Mouse (Mus musculus): ENCODE data around the gene Ppp1r18. TPM values are rescaled to one million over a fixed set of nuclear protein-coding genes. Genes with fewer than 3 reads are reported as not detected.
A peak's percentile ranks its signal among the peaks of the same experiment; 100 is the strongest.

Gene Ppp1r18
- polyA plus RNA-seq, 1 experiment, result 48.9 TPM

GRCm38 (mm10) chr17:35861198-35861857, 4.1 kb upstream of the Ppp1r18 start, which contains the start of gene Nrm:
Gene Nrm, plus strand, starts transcription at chr17:35861318.
- DNase-seq (ENCODE audit: low read depth), result peak; percentile 97
- TF ChIP-seq POLR2A (IDR thresholded peaks at IDR 0.05; ENCODE audit: borderline replicate concordance, extremely low read depth, insufficient read depth, insufficient read length, poor library complexity, severe bottlenecking) (peak; percentile 60; the same call in 1 of the 2 replicates), CTCF (IDR thresholded peaks at IDR 0.05; ENCODE audit: borderline replicate concordance, extremely low read depth, insufficient read depth, insufficient read length) (0 out of 2 replicates have a peak, but pooled peaks have one; percentile 19)

DNA sequence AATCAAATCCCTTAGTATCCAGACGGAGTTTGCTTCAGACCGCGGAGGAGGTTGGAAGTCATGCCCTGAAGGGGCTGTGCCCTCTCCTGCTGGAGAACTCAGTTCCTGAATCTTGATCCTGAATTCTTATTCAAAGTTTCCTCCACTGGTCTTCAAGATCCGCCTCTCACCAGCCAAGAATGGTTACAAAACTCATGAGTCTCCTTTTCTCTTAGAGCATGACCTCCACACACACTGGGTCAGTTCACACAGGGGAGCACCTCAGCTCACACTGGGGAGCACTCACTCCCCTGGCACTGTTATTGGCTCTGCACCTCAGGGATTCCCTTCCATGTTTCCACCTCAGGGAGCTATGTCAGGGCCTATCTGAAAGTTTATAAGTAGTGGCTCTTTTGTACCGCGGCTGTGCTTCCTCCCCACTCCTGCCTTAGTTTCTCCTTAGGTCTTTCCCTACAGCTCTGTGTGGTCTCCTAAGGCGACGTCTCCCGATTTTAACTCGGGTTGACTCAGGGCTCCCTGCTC, 500 bp upstream of the Ppp1r18 start:
- DNase-seq (ENCODE audit: low read depth), result no peak
- TF ChIP-seq CTCF (IDR thresholded peaks at IDR 0.05; ENCODE audit: borderline replicate concordance, extremely low read depth, insufficient read depth, insufficient read length) (no peak), POLR2A (IDR thresholded peaks at IDR 0.05; ENCODE audit: borderline replicate concordance, extremely low read depth, insufficient read depth, insufficient read length, poor library complexity, severe bottlenecking) (no peak)

DNA sequence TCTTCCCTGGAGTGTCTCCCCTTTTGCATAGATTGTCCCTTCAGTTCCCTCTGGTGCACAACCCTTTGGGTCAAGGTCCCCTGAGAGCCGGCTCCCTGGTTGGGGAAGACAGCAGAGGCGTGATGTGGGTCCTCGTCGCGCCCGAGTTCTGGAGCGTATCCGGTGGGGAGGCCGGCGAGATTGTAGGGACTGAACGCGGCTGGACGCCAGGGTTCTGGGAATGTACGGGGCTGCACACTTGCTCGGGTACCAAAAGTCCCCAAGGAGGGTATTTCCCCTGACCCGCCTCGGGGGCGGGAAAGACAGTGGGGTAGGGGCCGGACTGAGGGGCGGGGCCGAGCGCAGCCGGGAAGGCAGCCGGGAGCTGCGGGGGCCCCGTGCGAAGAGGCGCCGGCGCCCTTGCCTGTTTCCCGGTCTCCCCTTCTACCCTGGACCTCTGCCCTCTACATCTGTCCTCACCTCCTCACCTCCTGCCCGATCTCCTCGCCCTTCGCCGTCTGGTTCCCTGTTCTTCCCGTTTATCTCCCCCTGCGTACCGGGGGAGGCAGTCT, 963 bp downstream of the Ppp1r18 start:
- TF ChIP-seq CTCF (IDR thresholded peaks at IDR 0.05; ENCODE audit: borderline replicate concordance, extremely low read depth, insufficient read depth, insufficient read length) (no peak), POLR2A (IDR thresholded peaks at IDR 0.05; ENCODE audit: borderline replicate concordance, extremely low read depth, insufficient read depth, insufficient read length, poor library complexity, severe bottlenecking) (0 out of 2 replicates have a peak, but pooled peaks have one; percentile 36)
- peak; percentile 74 for DNase-seq (ENCODE audit: low read depth)

DNA sequence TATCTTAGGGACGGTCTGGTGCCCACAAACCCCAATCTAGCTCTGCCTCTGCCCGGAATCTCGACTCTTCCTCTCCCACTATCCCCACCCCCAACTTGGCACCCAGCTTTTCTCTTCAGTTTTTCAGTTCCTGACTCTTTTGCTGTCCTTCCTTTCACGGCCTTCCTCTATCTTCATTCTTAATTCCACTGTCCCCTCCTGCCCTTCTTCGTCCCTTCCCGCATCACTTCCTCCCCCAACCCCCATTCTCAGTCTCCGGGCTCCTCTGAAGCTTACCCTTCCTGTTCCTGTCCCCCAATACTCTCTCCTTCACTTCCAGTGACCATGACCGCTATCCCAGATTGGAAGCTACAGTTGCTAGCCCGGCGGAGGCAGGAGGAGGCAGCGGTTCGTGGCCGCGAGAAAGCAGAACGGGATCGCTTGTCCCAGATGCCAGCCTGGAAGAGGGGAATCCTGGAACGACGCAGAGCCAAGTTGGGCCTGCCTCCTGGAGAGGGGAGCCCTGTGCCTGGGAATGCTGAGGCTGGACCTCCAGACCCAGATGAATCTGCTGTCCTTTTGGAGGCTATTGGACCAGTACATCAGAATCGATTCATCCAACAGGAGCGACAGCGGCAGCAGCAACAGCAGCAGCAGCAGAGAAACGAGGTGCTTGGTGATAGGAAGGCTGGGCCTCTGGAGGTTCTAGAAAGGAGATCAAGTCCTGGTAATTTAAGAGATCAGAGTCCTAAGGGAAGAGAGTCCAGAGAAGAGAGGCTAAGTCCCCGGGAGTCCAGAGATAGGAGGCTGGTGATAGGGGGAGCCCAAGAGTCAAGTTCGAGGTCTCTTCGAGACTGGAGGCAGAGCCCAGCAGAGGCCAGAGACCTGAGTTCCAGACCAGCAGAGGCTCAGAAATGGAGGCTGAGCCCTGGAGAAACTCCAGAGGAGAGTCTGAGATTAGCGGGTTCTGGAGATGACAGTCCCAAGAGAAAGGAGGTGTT, 1.8 kb downstream of the Ppp1r18 start:
- DNase-seq (ENCODE audit: low read depth), result peak; percentile 37
- TF ChIP-seq POLR2A (IDR thresholded peaks at IDR 0.05; ENCODE audit: borderline replicate concordance, extremely low read depth, insufficient read depth, insufficient read length, poor library complexity, severe bottlenecking) (no peak), CTCF (IDR thresholded peaks at IDR 0.05; ENCODE audit: borderline replicate concordance, extremely low read depth, insufficient read depth, insufficient read length) (0 out of 2 replicates have a peak, but pooled peaks have one; percentile 0)

DNA sequence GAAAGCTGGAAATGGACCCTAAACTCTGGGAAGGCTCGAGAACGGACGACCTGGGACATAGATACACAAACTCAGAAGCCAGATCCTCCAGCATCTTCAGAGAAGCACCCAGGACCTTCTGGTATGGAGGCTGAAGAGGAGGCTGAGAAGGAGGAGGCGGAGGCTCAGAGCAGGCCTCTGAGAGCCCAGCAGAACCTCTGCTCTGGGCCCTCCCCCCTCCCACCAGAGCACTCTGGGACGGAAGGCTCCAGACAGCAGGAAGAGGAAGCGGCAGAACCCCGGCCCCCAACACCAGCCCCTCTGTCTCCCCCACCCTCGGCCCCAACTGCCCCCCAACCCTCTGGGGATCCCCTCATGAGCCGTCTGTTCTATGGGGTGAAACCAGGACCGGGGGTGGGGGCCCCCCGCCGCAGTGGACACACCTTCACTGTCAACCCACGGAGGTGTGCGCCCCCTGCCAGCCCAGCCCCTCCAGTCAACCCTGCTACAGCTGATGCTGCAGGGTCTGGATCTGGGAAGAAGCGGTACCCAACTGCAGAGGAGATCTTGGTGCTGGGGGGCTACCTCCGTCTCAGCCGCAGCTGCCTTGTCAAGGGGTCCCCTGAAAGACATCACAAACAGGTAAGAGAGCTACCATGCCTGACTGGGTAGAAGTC, 2.9 kb downstream of the Ppp1r18 start:
- TF ChIP-seq POLR2A (IDR thresholded peaks at IDR 0.05; ENCODE audit: borderline replicate concordance, extremely low read depth, insufficient read depth, insufficient read length, poor library complexity, severe bottlenecking) (no peak), CTCF (IDR thresholded peaks at IDR 0.05; ENCODE audit: borderline replicate concordance, extremely low read depth, insufficient read depth, insufficient read length) (no peak)
- DNase-seq (ENCODE audit: low read depth), result no peak

DNA sequence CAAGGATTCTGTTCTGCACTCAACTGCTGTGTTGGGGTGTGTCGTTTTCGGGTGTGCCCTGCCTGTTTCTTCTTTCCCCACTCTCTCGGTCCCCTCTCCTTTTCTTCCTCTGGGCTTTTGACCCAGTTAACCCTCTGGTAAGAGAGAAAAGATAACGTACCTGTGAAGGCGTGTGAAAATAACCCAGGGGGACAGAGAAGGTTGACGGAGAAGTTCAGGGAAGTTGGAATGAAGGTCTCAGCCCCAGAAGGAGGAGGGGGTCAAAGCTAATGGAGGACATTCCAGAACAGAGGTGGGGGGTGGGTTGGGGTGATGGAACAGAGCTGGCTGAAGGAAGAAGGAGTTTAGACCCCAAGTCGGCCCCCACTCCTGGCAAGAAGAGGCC, 3.6 kb downstream of the Ppp1r18 start:
- DNase-seq (ENCODE audit: low read depth), result no peak
- TF ChIP-seq POLR2A (IDR thresholded peaks at IDR 0.05; ENCODE audit: borderline replicate concordance, extremely low read depth, insufficient read depth, insufficient read length, poor library complexity, severe bottlenecking) (no peak), CTCF (IDR thresholded peaks at IDR 0.05; ENCODE audit: borderline replicate concordance, extremely low read depth, insufficient read depth, insufficient read length) (no peak)

DNA sequence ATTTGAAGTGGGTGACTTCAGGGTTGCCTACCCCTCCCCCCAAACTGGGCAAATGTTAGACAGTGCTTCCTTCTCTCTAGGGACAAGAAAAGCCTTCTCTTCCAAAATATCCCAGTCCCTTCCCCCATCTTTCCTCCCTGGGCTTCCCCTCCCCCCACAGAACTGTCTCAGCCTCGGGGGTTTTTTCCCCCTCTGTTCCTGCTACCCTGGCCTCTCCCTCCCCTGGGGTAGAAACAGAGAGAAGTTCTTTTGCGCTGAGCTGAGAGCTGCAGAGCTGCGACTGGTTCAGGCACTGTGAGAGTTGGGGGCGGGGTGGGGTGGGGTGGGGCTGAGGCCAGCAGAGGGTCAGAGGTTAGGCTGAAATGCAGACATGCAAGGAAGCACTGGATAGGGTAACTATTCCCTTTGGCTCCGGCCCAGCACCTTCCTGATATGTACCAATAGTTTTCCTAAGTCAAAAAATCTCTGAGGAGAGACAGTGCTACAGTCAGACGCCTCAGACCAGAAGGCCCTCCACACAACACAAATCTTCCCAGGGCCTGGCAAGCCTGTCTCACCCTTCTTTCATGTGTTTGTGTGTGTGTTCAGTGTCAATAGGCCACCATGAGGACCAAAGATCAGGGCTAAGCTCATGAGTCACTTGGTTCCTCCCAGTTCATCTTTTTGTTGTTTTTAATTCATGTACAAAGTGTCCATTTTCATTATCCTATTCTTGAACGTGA, 4.1 kb downstream of the Ppp1r18 start:
- DNase-seq (ENCODE audit: low read depth), result peak; percentile 43

DNA sequence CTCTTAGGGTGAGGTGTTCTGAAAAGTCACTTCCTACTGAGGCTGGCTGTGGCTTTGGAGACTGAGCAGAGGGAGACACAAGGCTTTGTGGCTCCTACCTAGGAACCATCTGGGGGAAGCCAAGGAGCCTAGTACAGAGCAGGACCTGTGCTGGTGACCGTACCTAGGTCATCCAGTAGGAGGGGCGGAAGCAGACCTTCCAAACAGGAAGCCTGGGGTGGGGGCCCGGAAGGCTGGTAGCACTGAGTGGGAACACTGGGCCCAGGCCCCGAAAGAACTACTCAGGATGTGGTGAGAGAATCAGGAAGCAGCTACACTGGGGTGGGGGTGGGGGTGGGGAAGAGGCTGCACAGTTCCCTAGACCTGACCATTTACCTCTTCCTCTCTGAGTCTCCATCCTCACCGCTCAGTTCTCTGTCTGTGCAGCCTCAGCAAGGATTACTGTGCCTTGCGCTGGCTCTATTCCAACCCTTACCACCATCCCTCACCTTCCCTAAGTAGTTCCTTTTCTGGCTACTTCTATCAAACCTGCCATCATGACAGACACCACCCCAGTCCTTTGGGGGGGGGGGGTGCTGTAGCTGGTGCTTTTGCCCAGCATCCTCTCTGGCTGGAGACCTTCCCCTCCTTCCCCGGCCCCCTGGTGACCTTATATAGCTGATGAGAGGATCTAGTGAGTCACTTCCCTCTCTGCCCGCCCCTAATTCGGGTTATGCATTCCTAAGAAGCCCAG, 4.9 kb downstream of the Ppp1r18 start:
- no peak for DNase-seq (ENCODE audit: low read depth)
- TF ChIP-seq CTCF (IDR thresholded peaks at IDR 0.05; ENCODE audit: borderline replicate concordance, extremely low read depth, insufficient read depth, insufficient read length) (no peak), POLR2A (IDR thresholded peaks at IDR 0.05; ENCODE audit: borderline replicate concordance, extremely low read depth, insufficient read depth, insufficient read length, poor library complexity, severe bottlenecking) (no peak)

More for the DNA sequence above, 4.1 kb downstream of the Ppp1r18 start:
- TF ChIP-seq CTCF (IDR thresholded peaks at IDR 0.05; ENCODE audit: borderline replicate concordance, extremely low read depth, insufficient read depth, insufficient read length) (no peak), POLR2A (IDR thresholded peaks at IDR 0.05; ENCODE audit: borderline replicate concordance, extremely low read depth, insufficient read depth, insufficient read length, poor library complexity, severe bottlenecking) (no peak)

DNA sequence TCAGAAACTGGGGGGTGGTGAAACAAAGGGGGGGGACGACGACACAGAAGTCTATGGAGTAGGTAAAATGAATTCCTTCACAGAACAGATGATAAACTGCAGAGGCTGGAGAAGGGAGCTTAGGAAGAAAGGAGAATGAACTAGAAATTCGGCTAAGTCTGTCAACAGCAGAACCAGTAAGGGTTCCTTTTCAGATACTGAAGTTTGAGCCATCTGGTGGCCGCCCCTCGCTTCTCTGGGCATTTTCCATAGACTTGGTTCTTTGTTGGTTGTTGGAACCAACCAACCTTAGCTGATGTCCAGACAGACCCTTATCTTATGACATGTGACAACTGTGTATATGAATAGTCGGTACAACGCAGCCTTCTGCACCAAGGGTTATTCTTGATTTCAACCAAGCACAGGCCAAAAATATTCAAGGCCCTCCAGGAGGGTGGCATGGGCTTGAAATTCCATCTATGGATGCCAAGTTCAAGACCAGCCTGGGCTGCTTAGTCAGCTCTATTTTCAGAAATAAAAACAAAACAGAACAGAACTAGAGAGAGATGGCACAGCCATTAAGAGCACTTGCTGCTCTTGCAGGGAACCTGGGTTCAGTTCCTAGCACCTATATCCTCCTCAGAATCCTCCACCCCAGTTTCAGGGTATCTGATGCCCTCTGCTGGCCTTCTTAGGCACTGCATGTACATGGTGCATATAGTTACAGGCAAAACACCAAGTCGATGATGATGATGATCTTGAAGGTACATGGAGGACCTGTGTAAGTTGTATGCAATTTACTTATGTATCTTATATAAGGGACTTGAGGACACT, 5.7 kb downstream of the Ppp1r18 start:
- TF ChIP-seq CTCF (IDR thresholded peaks at IDR 0.05; ENCODE audit: borderline replicate concordance, extremely low read depth, insufficient read depth, insufficient read length) (peak; percentile 55; the same call in 1 of the 2 replicates), POLR2A (IDR thresholded peaks at IDR 0.05; ENCODE audit: borderline replicate concordance, extremely low read depth, insufficient read depth, insufficient read length, poor library complexity, severe bottlenecking) (no peak)
- no peak for DNase-seq (ENCODE audit: low read depth)
